Mouse (Mus musculus): ENCODE data around the gene Syt2.
A peak's percentile ranks its signal among the peaks of the same experiment; 100 is the strongest.

Syt2 gene

DNA sequence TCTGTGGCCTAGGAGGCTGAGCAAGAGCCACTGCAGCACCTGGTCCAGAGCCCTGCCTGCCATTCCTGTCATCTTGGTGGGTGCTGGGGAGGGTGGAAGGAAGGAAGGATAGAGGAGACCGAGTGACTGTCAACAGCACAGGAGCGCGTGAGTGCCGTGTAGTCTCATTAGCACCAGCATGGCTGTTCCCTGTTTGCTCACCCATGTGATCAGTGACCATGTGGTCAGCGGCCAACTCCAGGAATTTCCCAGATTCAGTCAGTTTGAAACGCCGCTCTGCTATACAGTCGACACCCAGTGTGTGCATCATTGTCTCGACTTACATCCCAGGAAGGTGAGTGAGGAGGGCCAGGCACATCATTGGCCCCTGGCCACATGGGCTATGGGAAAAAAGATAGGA is 91.0 kb downstream of the Syt2 start:
- no peak for DNase-seq (ENCODE audit: inconsistent age in 2 of 2, low spot score in 1 of 2)

DNA sequence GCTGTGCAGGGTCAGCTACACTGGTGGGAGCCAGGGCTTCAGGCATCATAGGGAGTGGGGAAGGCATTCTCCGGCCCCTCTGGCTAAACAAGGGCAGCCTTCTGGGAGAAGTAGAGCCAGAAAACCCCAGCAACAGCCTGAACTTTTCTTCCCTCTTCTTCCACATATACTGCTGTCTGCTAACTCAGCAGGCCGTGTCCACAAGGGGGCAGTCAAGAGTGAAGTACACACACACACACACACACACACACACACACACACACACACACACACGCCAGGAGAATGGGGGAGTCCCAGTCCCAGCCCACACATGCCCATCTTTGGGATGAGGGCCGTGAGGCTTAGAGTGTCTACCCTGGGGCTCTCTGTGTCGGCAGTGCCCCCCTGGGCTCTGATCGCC is 95.0 kb downstream of the Syt2 start:
- DNase-seq (ENCODE audit: inconsistent age in 2 of 2, low spot score in 1 of 2), result no peak

- DNase-seq (ENCODE audit: inconsistent age in 2 of 2, low spot score in 1 of 2), result no peak
These were observed 95.6 kb downstream of the Syt2 start for GRCm38 (mm10) chr1:134741946-134742661.

DNA sequence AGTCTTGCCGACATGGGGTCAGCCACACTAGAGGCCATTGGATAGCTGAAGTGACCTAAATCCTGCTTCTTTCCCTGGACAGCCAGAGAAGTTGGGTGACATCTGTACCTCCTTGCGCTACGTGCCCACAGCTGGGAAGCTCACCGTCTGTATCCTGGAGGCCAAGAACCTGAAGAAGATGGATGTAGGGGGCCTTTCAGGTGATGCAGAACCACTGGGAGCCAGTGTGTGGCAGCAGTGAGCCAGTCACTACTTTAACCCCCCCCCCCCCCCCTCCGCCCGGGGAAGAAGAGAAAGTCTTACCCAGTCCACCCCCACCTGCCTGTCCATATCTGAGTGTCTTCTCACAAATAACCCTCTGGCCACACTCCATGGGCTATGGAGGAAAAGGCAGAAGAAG is 99.2 kb downstream of the Syt2 start:
- DNase-seq (ENCODE audit: inconsistent age in 2 of 2, low spot score in 1 of 2), result peak in 1 of 2 experiments; percentile 76

DNA sequence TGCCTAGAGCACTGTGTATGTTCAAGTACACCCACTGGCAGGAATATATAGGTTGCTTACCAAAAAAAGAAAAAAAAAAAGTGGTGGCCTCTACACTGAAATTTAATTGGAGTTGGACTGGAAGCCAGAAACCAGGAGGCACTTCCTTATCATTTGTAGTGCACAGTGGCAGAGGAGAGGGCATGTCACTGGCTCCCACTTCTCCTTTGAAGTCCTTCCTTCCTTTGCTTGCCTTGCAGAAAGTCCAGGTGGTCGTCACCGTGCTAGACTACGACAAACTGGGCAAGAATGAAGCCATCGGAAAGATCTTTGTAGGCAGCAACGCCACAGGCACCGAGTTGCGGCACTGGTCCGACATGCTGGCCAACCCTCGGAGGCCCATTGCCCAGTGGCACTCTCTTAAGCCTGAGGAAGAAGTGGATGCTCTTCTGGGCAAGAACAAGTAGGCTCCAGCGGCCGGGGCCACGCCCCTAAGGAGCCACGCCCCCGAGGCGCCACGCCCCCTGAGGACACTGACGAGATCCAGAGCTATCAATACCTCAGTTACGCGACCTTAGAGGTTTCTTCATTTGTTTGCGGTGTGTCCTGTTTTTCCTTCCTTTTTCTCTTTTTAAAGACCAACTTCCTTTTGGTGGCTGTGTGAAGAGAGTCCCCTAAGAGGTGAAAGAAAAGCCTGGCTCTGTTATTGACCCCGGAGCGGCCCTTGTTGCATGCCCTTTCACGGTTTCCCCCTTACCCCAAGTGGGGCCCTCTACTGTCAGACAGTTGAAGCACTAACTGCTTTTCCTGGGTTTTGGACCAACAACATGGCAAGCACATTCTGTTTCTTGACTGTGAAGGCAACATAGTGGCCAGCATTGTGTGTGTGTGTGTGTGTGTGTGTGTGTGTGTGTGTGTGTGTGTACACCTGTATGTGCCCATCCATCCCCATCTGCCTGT is 101.0 kb downstream of the Syt2 start:
- DNase-seq (ENCODE audit: inconsistent age in 2 of 2, low spot score in 1 of 2), result peak; percentile 62 to 78

DNA sequence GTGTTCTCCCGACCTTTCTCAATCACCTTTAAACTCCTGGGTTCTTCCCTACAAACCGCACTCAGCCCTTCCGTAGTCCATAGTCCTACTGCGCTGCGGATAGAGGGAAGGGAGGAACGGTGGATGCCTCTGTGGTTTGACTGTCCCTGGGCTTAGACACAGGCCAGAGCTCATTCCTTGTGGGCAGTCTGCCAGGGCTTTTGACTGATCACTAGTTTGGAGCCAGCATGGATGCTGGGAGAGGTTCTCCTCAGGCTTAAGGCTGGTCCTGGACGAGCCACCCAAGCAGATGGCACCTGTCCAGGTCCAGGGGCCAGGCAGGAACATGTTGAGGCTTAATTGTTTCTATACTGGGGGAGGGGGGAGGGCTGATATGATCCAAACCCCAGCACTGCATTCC is 103.4 kb downstream of the Syt2 start:
- peak in 1 of 2 experiments; percentile 59 for DNase-seq (ENCODE audit: inconsistent age in 2 of 2, low spot score in 1 of 2)

- DNase-seq (ENCODE audit: inconsistent age in 2 of 2, low spot score in 1 of 2), result no peak
These were observed 106.0 kb downstream of the Syt2 start for GRCm38 (mm10) chr1:134752447-134752846.

DNA sequence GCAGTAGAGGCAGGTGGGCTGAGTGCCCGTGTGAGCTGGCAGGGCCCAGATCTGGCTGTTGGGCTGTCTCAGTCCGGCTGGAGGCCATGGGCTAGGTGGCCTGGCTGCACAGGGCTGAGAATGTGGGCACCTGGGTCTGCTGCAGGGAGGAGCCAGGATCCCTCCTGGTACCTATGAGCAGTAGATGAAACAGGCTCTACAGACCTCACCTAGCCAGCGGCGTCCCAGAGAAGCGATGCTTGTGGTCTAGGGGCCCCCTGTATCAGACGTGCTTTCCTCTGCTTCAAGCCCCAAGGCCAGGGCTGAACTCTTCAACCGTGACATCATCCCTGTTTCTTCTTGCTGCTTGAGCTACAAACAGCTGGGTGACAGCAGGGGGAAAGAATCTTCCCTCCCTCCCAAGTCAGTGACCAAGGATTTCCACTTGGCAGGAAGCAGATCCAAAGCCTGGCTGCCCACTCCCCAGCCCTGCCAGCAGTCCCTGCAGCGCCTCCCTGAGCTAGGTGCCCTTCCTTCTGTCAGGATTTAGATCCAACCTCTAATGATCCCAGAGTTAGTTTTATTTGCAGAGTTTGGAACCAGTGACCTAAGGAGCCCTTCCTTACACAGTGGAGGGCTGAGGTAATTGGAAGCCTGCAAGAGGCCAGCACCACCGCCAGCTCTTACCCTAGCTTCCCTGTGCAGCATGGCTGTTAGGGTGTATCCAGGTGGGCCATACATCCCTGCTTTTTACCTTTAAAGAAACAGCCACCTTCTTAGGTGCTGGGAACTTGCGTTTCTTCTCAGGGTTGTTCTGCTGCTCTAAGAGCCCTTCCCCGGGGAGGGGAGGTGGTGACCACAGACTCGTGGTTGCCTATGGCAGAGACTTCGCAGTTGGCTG is 107.5 kb downstream of the Syt2 start:
- peak; percentile 77 to 85 for DNase-seq (ENCODE audit: inconsistent age in 2 of 2, low spot score in 1 of 2)

- peak in 1 of 2 experiments; percentile 11 for DNase-seq (ENCODE audit: inconsistent age in 2 of 2, low spot score in 1 of 2)
These were observed 108.3 kb downstream of the Syt2 start for GRCm38 (mm10) chr1:134754818-134755217.

- DNase-seq (ENCODE audit: inconsistent age in 2 of 2, low spot score in 1 of 2), result peak; percentile 50 to 82
These were observed 109.2 kb downstream of the Syt2 start for GRCm38 (mm10) chr1:134755548-134756189.

DNA sequence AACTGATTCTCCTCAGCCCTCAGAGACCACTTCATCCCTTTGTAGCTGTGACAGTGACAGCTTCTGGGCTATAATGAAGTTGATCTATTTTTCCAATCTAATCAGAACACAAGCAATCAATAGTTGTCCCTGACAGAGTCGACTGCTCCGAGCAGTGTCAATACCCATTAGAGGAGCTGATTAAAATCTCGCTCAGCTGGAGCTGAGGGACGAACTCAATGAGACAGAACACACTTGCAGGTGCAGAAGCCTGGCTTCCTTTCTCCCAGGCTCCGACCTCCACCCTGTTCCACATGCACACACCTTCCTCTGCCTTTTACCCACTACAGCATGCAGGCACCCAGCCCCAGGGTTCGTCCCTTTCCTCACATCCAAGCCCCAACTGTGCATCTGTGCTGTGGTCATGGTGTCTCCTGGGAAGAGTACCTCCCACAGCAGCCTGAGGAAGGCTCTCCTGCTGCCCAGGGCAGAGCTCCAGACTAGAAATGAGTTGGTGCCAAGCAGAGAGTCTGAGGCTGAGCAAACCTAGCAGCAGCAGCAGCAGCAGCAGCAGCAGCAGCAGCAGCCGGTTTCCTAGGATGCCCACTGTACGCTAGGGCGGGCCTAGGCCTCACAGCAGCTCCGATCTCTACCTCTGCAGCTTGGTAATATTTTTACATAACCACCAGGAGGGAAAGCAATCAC is 109.9 kb downstream of the Syt2 start:
- no peak for DNase-seq (ENCODE audit: inconsistent age in 2 of 2, low spot score in 1 of 2)

DNA sequence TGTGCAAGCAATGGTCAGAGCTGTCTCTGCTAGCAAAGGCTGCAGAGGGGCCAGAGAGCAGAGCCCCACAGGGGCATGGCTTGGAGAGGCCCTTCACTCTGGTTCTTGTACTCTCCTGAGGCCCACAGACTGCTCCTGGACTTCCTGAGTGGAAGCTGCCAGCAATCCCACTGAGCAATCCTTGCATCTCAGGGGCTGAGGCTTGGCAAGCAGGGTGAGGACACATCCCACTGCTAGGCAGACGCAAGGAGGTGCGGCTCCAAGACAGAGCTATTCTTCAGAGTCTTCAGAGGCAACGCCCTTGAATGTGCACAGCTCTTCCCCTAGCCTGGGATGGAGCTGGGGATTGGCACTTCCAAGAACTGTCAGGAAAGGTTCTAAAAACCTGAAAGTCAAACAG is 110.8 kb downstream of the Syt2 start:
- no peak for DNase-seq (ENCODE audit: inconsistent age in 2 of 2, low spot score in 1 of 2)

GRCm38 (mm10) chr1:134759133-134759532 is 112.7 kb downstream of the Syt2 start:
- DNase-seq (ENCODE audit: inconsistent age in 2 of 2, low spot score in 1 of 2), result peak in 1 of 2 experiments; percentile 36

DNA sequence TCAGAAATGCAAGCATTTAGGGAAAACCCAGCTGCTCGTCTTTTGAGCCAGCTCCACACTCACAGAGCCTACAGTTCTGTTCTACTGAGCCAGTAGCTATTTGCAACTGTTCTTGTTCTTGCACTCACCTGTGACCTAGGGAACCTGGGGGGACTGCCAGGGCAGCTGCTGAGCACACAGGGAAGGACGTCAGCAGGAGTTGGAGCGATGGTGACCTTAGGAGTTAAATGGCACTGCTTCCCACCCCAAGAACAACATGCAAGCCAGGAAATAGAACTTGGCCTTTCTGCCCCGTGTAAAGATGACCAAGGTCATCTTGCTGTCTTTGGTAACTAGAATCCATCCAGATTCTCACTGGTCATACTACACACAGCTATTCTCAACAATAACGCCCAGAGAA is 114.2 kb downstream of the Syt2 start:
- DNase-seq (ENCODE audit: inconsistent age in 2 of 2, low spot score in 1 of 2), result peak in 1 of 2 experiments; percentile 52

GRCm38 (mm10) chr1:134761534-134761933 is 115.1 kb downstream of the Syt2 start:
- no peak for DNase-seq (ENCODE audit: inconsistent age in 2 of 2, low spot score in 1 of 2)

DNA sequence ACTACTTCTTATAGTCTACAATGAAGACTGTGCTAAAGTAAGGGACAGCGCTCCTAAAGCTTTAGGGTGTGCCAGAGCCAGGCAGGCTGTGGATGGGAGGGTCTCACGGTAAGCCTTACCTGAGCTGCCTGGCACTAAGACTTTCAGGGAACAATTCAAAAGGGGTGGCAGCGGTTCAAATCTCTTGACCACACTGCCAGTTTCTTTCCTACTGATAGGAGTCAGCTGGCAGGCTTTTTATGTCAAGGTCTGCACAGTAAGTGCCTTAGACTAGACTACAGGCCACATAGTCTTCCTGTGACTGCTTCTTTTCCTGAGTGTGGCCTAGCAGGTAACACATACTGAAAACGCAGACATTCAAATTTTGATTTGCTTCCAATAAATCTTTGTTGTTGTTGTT is 116.8 kb downstream of the Syt2 start:
- DNase-seq (ENCODE audit: inconsistent age in 2 of 2, low spot score in 1 of 2), result peak; percentile 50 to 75

- DNase-seq (ENCODE audit: inconsistent age in 2 of 2, low spot score in 1 of 2), result peak in 1 of 2 experiments; percentile 76
These were observed 117.4 kb downstream of the Syt2 start for GRCm38 (mm10) chr1:134763776-134764438.

GRCm38 (mm10) chr1:134764831-134765458 is 118.5 kb downstream of the Syt2 start:
- peak in 1 of 2 experiments; percentile 53 for DNase-seq (ENCODE audit: inconsistent age in 2 of 2, low spot score in 1 of 2)

- no peak for DNase-seq (ENCODE audit: inconsistent age in 2 of 2, low spot score in 1 of 2)
These were observed 120.0 kb downstream of the Syt2 start for GRCm38 (mm10) chr1:134766448-134766847.

Data from adrenal gland, adult (tissue).